In genomic region chr3:87981894-87982835, GRCm38 (mm10) we compare ENCODE assay signal across 8 mouse cellular contexts. TPM values are rescaled to one million over a fixed set of nuclear protein-coding genes. Genes with fewer than 3 reads are reported as not detected.
DNase-seq lines count a peak whose midpoint lies in the region; ATAC-seq and TF ChIP-seq lines count a peak whose summit lies in the region.

No protein-coding gene starts in this region.

- TF ChIP-seq POLR2A in brain, embryonic 14.5 days (IDR thresholded peaks at IDR 0.05; ENCODE audit: borderline replicate concordance, extremely low read depth, insufficient read depth, insufficient read length, poor library complexity, severe bottlenecking): no peak

- no peaks in the 10 kb centered on the region for H3K36me3 ChIP-seq in intestine, embryonic 16.5 days (ENCODE audit: control insufficient read depth, insufficient read depth, low read length)
- no peaks in the 10 kb centered on the region for H3K36me3 ChIP-seq in liver, embryonic 16.5 days (ENCODE audit: control insufficient read depth, insufficient read depth)
- no peaks in the 10 kb centered on the region; the same call in 1 of the 2 replicates for H3K36me3 ChIP-seq in stomach, embryonic 14.5 days (ENCODE audit: control insufficient read depth, insufficient read depth, low read length)

- TF ChIP-seq CTCF in brain, embryonic 14.5 days (IDR thresholded peaks at IDR 0.05; ENCODE audit: borderline replicate concordance, extremely low read depth, insufficient read depth, insufficient read length): no peak

- peak; percentile 83 for ATAC-seq in intestine, embryonic 16.5 days
- ATAC-seq in liver, embryonic 16.5 days (ENCODE audit: low read depth): peak; percentile 25
- 0 out of 2 replicates have a peak, but pooled peaks have one; percentile 11 for ATAC-seq in stomach, embryonic 14.5 days (ENCODE audit: insufficient number of reproducible peaks, insufficient read depth, low FRiP score, low read depth)

- H3K4me1 ChIP-seq in intestine, embryonic 16.5 days (ENCODE audit: control insufficient read depth, insufficient read depth, low read length): peaks cover 68% of the 10 kb centered on the region
- H3K4me1 ChIP-seq in liver, embryonic 16.5 days (ENCODE audit: control insufficient read depth, low read depth, low read length): peaks cover 7% of the 10 kb centered on the region
- H3K4me1 ChIP-seq in stomach, embryonic 14.5 days (ENCODE audit: control insufficient read depth, insufficient read depth, low read length): peaks cover 46% of the 10 kb centered on the region

- peak overlapping the region; percentile 54 for H3K4me2 ChIP-seq in intestine, embryonic 16.5 days (ENCODE audit: low read depth, low read length)
- H3K4me2 ChIP-seq in liver, embryonic 16.5 days (ENCODE audit: low read depth, low read length): no peak overlapping the region
- peak overlapping the region; percentile 32 for H3K4me2 ChIP-seq in stomach, embryonic 14.5 days (replicated peaks; ENCODE audit: low read depth, low read length)

- H3K9ac ChIP-seq in intestine, embryonic 16.5 days (ENCODE audit: low read depth, low read length): peak overlapping the region; percentile 70
- H3K9ac ChIP-seq in liver, embryonic 16.5 days (ENCODE audit: low read depth, low read length): no peak overlapping the region
- H3K9ac ChIP-seq in stomach, embryonic 14.5 days (replicated peaks; ENCODE audit: low read depth, low read length): 0 out of 2 replicates have a peak overlapping the region, but pooled peaks have one; percentile 0

- peak overlapping the region; percentile 23 for H3K4me3 ChIP-seq in intestine, embryonic 16.5 days (ENCODE audit: low read length)
- H3K4me3 ChIP-seq in liver, embryonic 16.5 days (ENCODE audit: low read depth, low read length): no peak overlapping the region
- no peak overlapping the region for H3K4me3 ChIP-seq in stomach, embryonic 14.5 days (ENCODE audit: low read depth, low read length)

- WGBS in intestine, embryonic 16.5 days: 25% methylated on average over 12 of the region's 12 CpGs
- 30% methylated on average over 12 of the region's 12 CpGs for WGBS in liver, embryonic 16.5 days (ENCODE audit: insufficient replicate concordance)
- WGBS in stomach, embryonic 14.5 days: 28% methylated on average over 12 of the region's 12 CpGs

- peak; percentile 56 for DNase-seq in brain, embryonic 14.5 days (ENCODE audit: low read depth)
- peak; percentile 82 for DNase-seq in gastrocnemius, postnatal 25 days
- DNase-seq in urinary bladder, postnatal 4 days (ENCODE audit: low spot score in 2 of 2): no peak
- DNase-seq in frontal cortex, postnatal 10 days (ENCODE audit: low spot score in 2 of 2): no peak
- DNase-seq in testis, postnatal 14 days (ENCODE audit: low spot score): no peak

- H3K27ac ChIP-seq in intestine, embryonic 16.5 days (ENCODE audit: low read length): peak overlapping the region; percentile 100
- H3K27ac ChIP-seq in liver, embryonic 16.5 days (ENCODE audit: low read length): peak overlapping the region; percentile 75
- peak overlapping the region; percentile 94 for H3K27ac ChIP-seq in stomach, embryonic 14.5 days (ENCODE audit: low read length)

- no peaks in the 10 kb centered on the region for H3K9me3 ChIP-seq in intestine, embryonic 16.5 days (ENCODE audit: control insufficient read depth, low read length)
- H3K9me3 ChIP-seq in liver, embryonic 16.5 days (replicated peaks; ENCODE audit: control insufficient read depth, low read length): no peaks in the 10 kb centered on the region
- H3K9me3 ChIP-seq in stomach, embryonic 14.5 days (ENCODE audit: control insufficient read depth, low read depth, low read length): no peaks in the 10 kb centered on the region

- no peaks in the 10 kb centered on the region for H3K27me3 ChIP-seq in intestine, embryonic 16.5 days (replicated peaks; ENCODE audit: control insufficient read depth, insufficient read depth, low read length)
- peaks cover 5% of the 10 kb centered on the region; the same call in 1 of the 2 replicates for H3K27me3 ChIP-seq in liver, embryonic 16.5 days (ENCODE audit: control insufficient read depth, insufficient read depth, low read depth, low read length)
- H3K27me3 ChIP-seq in stomach, embryonic 14.5 days (ENCODE audit: control insufficient read depth, insufficient read depth, low read length): no peaks in the 10 kb centered on the region

RNA-seq across cellular contexts. Expression of gene Nes, which starts 11.3 kb away (rescaled TPM):
- polyA plus RNA-seq in brain, embryonic 14.5 days (2012; rRNA removed): 29.1 and 44.3 TPM in 2 replicates
- total RNA-seq in gastrocnemius, postnatal 25 days (2021): 10 to 100 TPM; 21.0 to 22.0 TPM
- 9.4 and 10.3 TPM in 2 replicates for polyA plus RNA-seq in intestine, embryonic 16.5 days (2015; fragmentation: Nextera tagmentation; extraction: Ambion mirVana)
- polyA plus RNA-seq in liver, embryonic 16.5 days (2015; fragmentation: Nextera tagmentation; extraction: Ambion mirVana): 1.2 and 1.4 TPM in 2 replicates
- polyA plus RNA-seq in stomach, embryonic 14.5 days (2014; fragmentation: Nextera tagmentation; extraction: Ambion mirVana): 10.5 and 10.6 TPM in 2 replicates

RNA-seq across cellular contexts. Expression of gene Bcan, which starts 17.9 kb away (rescaled TPM):
- 56.8 and 62.0 TPM in 2 replicates for polyA plus RNA-seq in brain, embryonic 14.5 days (2012; rRNA removed)
- total RNA-seq in gastrocnemius, postnatal 25 days (2021): not detected
- 0.18 and 0.67 TPM in 2 replicates for polyA plus RNA-seq in intestine, embryonic 16.5 days (2015; fragmentation: Nextera tagmentation; extraction: Ambion mirVana)
- polyA plus RNA-seq in liver, embryonic 16.5 days (2015; fragmentation: Nextera tagmentation; extraction: Ambion mirVana): 0.04 TPM in 1 of 2 replicates, not detected in the other
- polyA plus RNA-seq in stomach, embryonic 14.5 days (2014; fragmentation: Nextera tagmentation; extraction: Ambion mirVana): 0.10 and 0.27 TPM in 2 replicates

RNA-seq across cellular contexts. Expression of gene Crabp2, which starts 33.7 kb away (rescaled TPM):
- polyA plus RNA-seq in brain, embryonic 14.5 days (2012; rRNA removed): 20.0 and 33.4 TPM in 2 replicates
- total RNA-seq in gastrocnemius, postnatal 25 days (2021): under 1 TPM in 1 of 2 experiments, not detected in 1; 0.31 TPM
- polyA plus RNA-seq in intestine, embryonic 16.5 days (2015; fragmentation: Nextera tagmentation; extraction: Ambion mirVana): 3.8 TPM in 2 replicates
- polyA plus RNA-seq in liver, embryonic 16.5 days (2015; fragmentation: Nextera tagmentation; extraction: Ambion mirVana): 0.09 and 0.25 TPM in 2 replicates
- 30.7 and 44.1 TPM in 2 replicates for polyA plus RNA-seq in stomach, embryonic 14.5 days (2014; fragmentation: Nextera tagmentation; extraction: Ambion mirVana)

RNA-seq across cellular contexts. Expression of gene Hapln2, which starts 45.2 kb away (rescaled TPM):
- 0.68 and 1.6 TPM in 2 replicates for polyA plus RNA-seq in brain, embryonic 14.5 days (2012; rRNA removed)
- not detected for total RNA-seq in gastrocnemius, postnatal 25 days (2021)
- not detected in 2 replicates for polyA plus RNA-seq in intestine, embryonic 16.5 days (2015; fragmentation: Nextera tagmentation; extraction: Ambion mirVana)
- polyA plus RNA-seq in liver, embryonic 16.5 days (2015; fragmentation: Nextera tagmentation; extraction: Ambion mirVana): not detected in 2 replicates
- 0.26 TPM in 1 of 2 replicates, not detected in the other for polyA plus RNA-seq in stomach, embryonic 14.5 days (2014; fragmentation: Nextera tagmentation; extraction: Ambion mirVana)

RNA-seq across cellular contexts. Expression of gene Rrnad1, which starts 51.6 kb away (rescaled TPM):
- polyA plus RNA-seq in brain, embryonic 14.5 days (2012; rRNA removed): 41.0 and 55.9 TPM in 2 replicates
- total RNA-seq in gastrocnemius, postnatal 25 days (2021): 1 to 10 TPM; 4.0 to 4.2 TPM
- polyA plus RNA-seq in intestine, embryonic 16.5 days (2015; fragmentation: Nextera tagmentation; extraction: Ambion mirVana): 14.2 and 14.3 TPM in 2 replicates
- 5.2 and 5.7 TPM in 2 replicates for polyA plus RNA-seq in liver, embryonic 16.5 days (2015; fragmentation: Nextera tagmentation; extraction: Ambion mirVana)
- polyA plus RNA-seq in stomach, embryonic 14.5 days (2014; fragmentation: Nextera tagmentation; extraction: Ambion mirVana): 17.9 and 20.0 TPM in 2 replicates

Comparison
In these comparisons a context has a peak if more than half of its experiments do, and no peak if none do; other contexts are left out.
1. DNase-seq: peak in brain, embryonic 14.5 days (single experiment) and gastrocnemius, postnatal 25 days (single experiment); none in urinary bladder, postnatal 4 days (0 of 2), frontal cortex, postnatal 10 days (0 of 2) and testis, postnatal 14 days (single experiment).
2. ATAC-seq: peak in every context shown above with its lines; median percentile 83 in intestine, embryonic 16.5 days; 25 in liver, embryonic 16.5 days; 11 in stomach, embryonic 14.5 days.
3. RNA of gene Bcan, which starts 17.9 kb away (polyA plus RNA-seq): 56.8 to 62.0 TPM in brain, embryonic 14.5 days; 0.10 to 0.27 TPM in stomach, embryonic 14.5 days, 0.18 to 0.67 TPM in intestine, embryonic 16.5 days and 0.04 TPM in liver, embryonic 16.5 days; every median in the first group is over 10 times any median in the second.
4. Peak in every context shown above with its lines, with median percentiles within 50 percentile points of each other: H3K27ac ChIP-seq.